Mouse (Mus musculus) intestine, postnatal 0 days (tissue): ENCODE results near the gene Cyp4f40. TPM values are rescaled to one million over a fixed set of nuclear protein-coding genes. Genes with fewer than 3 reads are reported as not detected.

Experiments used
- ATAC-seq: fragments of 200-750 bp; cut with Nextera tagmentation; 2 replicates; pipeline ENCODE4 v1.8.0; 2017; ENCODE audit warnings: mild to moderate bottlenecking, moderate TSS enrichment, moderate library complexity
- H3K27ac ChIP-seq: fragments of 300-500 bp; sonication (generic); 2 replicates; pipeline ENCODE4 v1.5.1; 2014; ENCODE audit warnings: mild to moderate bottlenecking, low read depth, low read length, moderate library complexity
- H3K27me3 ChIP-seq: fragments of 300-500 bp; sonication (generic); replicated peaks from 2 replicates; pipeline ENCODE4 v1.6.1; 2014; ENCODE audit warnings: low read length, mixed read lengths; ENCODE audit not compliant: control insufficient read depth, insufficient read depth
- H3K36me3 ChIP-seq: fragments of 300-500 bp; sonication (generic); 2 replicates; pipeline ENCODE4 v1.6.1; 2014; ENCODE audit warnings: mild to moderate bottlenecking, moderate library complexity; ENCODE audit not compliant: control insufficient read depth, insufficient read depth
- H3K4me1 ChIP-seq: fragments of 300-500 bp; sonication (generic); replicated peaks from 2 replicates; pipeline ENCODE4 v1.6.1; 2014; ENCODE audit warnings: antibody characterized with exemption, low read length, mixed read lengths; ENCODE audit not compliant: control insufficient read depth, insufficient read depth
- H3K4me2 ChIP-seq: fragments of 300-500 bp; sonication (generic); replicated peaks from 2 replicates; pipeline ENCODE4 v1.6.1; 2014; ENCODE audit warnings: low read depth, mild to moderate bottlenecking, moderate library complexity
- H3K4me3 ChIP-seq: fragments of 300-500 bp; sonication (generic); 2 replicates; pipeline ENCODE4 v1.5.1; 2014; ENCODE audit warnings: low read depth, low read length
- H3K9ac ChIP-seq: fragments of 300-500 bp; sonication (generic); 2 replicates; pipeline ENCODE4 v1.6.1; 2014; ENCODE audit warnings: mild to moderate bottlenecking, low read depth, low read length
- H3K9me3 ChIP-seq: fragments of 300-500 bp; sonication (generic); 2 replicates; pipeline ENCODE4 v1.6.1; 2016; ENCODE audit warnings: mixed run types; ENCODE audit not compliant: control insufficient read depth
- CTCF ChIP-seq: sonication (generic); IDR thresholded peaks from 2 replicates; pipeline ENCODE4 v1.5.1; 2016; ENCODE audit warnings: low read depth, mild to moderate bottlenecking, control low read depth, antibody characterized with exemption, moderate library complexity
- WGBS: fragments of 180-500 bp; shearing (Covaris S2); extraction: QIAGEN DNeasy Blood & Tissue Kit; methylation state at CpG from one replicate; pipeline ENCODE4 v1.1.7; 2014; 5-methylcytosine and 5-hydroxymethylcytosine counted together
- polyA plus RNA-seq: library from polyadenylated mRNA; unstranded; fragments of >200 nt; fragmentation: Nextera tagmentation; extraction: Ambion mirVana; gene quantifications from 2 replicates; pipeline ENCODE4 v1.2.1, GENCODE M21; 2015

The Cyp4f40 gene
- polyA plus RNA-seq, 1 experiment from 2014 or later = 3.7 TPM

- WGBS = 69% methylated on average over 3 of the region's 3 CpGs
- H3K36me3 ChIP-seq = no peaks in the 10 kb centered on the region
- no peak overlapping the region for H3K4me3 ChIP-seq
- H3K9ac ChIP-seq = no peak overlapping the region
- H3K9me3 ChIP-seq = no peaks in the 10 kb centered on the region
- 0 out of 2 replicates have a peak, but pooled peaks cover 10% of the 10 kb centered on the region for H3K4me1 ChIP-seq
- H3K27ac ChIP-seq = no peak overlapping the region
- H3K4me2 ChIP-seq = no peak overlapping the region
- no peaks in the 10 kb centered on the region for H3K27me3 ChIP-seq
- TF ChIP-seq CTCF = no peak
- ATAC-seq = no peak
Measured at GRCm38 (mm10) chr17:32657041-32657440, 1.7 kb upstream of the Cyp4f40 start.

GRCm38 (mm10) chr17:32658246-32658645 lies 454 bp upstream of the Cyp4f40 start:
- Histone ChIP-seq H3K4me3 (no peak overlapping the region), H3K4me1 (0 out of 2 replicates have a peak, but pooled peaks cover 10% of the 10 kb centered on the region), H3K9ac (no peak overlapping the region), H3K36me3 (no peaks in the 10 kb centered on the region), H3K27me3 (no peaks in the 10 kb centered on the region), H3K9me3 (no peaks in the 10 kb centered on the region), H3K4me2 (peak overlapping the region; percentile 50), H3K27ac (peak overlapping the region; percentile 70)
- WGBS = 50% methylated on average over 1 of the region's 1 CpGs
- no peak for TF ChIP-seq CTCF
- ATAC-seq = peak; percentile 86

- Histone ChIP-seq H3K36me3 (no peaks in the 10 kb centered on the region), H3K27me3 (no peaks in the 10 kb centered on the region), H3K9me3 (no peaks in the 10 kb centered on the region), H3K9ac (no peak overlapping the region), H3K27ac (no peak overlapping the region), H3K4me1 (no peaks in the 10 kb centered on the region), H3K4me2 (no peak overlapping the region), H3K4me3 (no peak overlapping the region)
- no peak for ATAC-seq
- WGBS = 61% methylated on average over 7 of the region's 7 CpGs
- no peak for TF ChIP-seq CTCF
Measured at GRCm38 (mm10) chr17:32673976-32674375, 15.3 kb downstream of the Cyp4f40 start.

- WGBS = 23% methylated on average over 21 of the region's 21 CpGs
- peak; percentile 91 for ATAC-seq
- no peak overlapping the region; the same call in 1 of the 2 replicates for H3K27ac ChIP-seq
Measured at GRCm38 (mm10) chr17:32676040-32676635, 17.4 kb downstream of the Cyp4f40 start.

GRCm38 (mm10) chr17:32680404-32680803 lies 21.7 kb downstream of the Cyp4f40 start:
- WGBS = 11% methylated on average over 2 of the region's 2 CpGs
- no peak overlapping the region for H3K9ac ChIP-seq
- H3K4me3 ChIP-seq = no peak overlapping the region
- ATAC-seq = no peak
- no peaks in the 10 kb centered on the region for H3K4me1 ChIP-seq
- H3K9me3 ChIP-seq = no peaks in the 10 kb centered on the region
- no peak overlapping the region for H3K4me2 ChIP-seq
- H3K36me3 ChIP-seq = no peaks in the 10 kb centered on the region
- no peaks in the 10 kb centered on the region for H3K27me3 ChIP-seq
- no peak overlapping the region for H3K27ac ChIP-seq
- TF ChIP-seq CTCF = peak; percentile 85

More at GRCm38 (mm10) chr17:32676040-32676635, 17.4 kb downstream of the Cyp4f40 start:
- Histone ChIP-seq H3K4me1 (no peaks in the 10 kb centered on the region), H3K27me3 (no peaks in the 10 kb centered on the region), H3K36me3 (no peaks in the 10 kb centered on the region), H3K9ac (no peak overlapping the region), H3K4me2 (peak overlapping the region; percentile 39), H3K9me3 (no peaks in the 10 kb centered on the region), H3K4me3 (no peak overlapping the region)
- peak; percentile 42 for TF ChIP-seq CTCF

- Histone ChIP-seq H3K9me3 (no peaks in the 10 kb centered on the region), H3K4me1 (no peaks in the 10 kb centered on the region), H3K9ac (no peak within 1 kb of the TSS), H3K4me2 (no peak within 1 kb of the TSS), H3K36me3 (no peaks in the 10 kb centered on the region), H3K27me3 (no peaks in the 10 kb centered on the region), H3K4me3 (no peak within 1 kb of the TSS), H3K27ac (no peak within 1 kb of the TSS)
- TF ChIP-seq CTCF = no peak
- no peak for ATAC-seq
- 41% methylated on average over 7 of the region's 7 CpGs for WGBS
Measured at GRCm38 (mm10) chr17:32685048-32685750, 26.5 kb downstream of the Cyp4f40 start, which contains the start of gene Cyp4f15. Gene Cyp4f15, plus strand, starts transcription at chr17:32685627.
